ENCODE assay signal across 8 mouse cellular contexts in genomic region chr11:35770741-35771504, GRCm38 (mm10). TPM values are rescaled to one million over a fixed set of nuclear protein-coding genes. Genes with fewer than 3 reads are reported as not detected.
DNase-seq lines count a peak whose midpoint lies in the region; ATAC-seq and TF ChIP-seq lines count a peak whose summit lies in the region.

No protein-coding gene starts in this region.

- H3K9me3 ChIP-seq in kidney, postnatal 0 days (replicated peaks; ENCODE audit: low read length), result no peaks in the 10 kb centered on the region
- no peaks in the 10 kb centered on the region for H3K9me3 ChIP-seq in embryonic facial prominence, embryonic 10.5 days
- H3K9me3 ChIP-seq in intestine, embryonic 16.5 days (ENCODE audit: control insufficient read depth, low read length), result no peaks in the 10 kb centered on the region
- no peaks in the 10 kb centered on the region for H3K9me3 ChIP-seq in neural tube, embryonic 13.5 days

- TF ChIP-seq CTCF in kidney, postnatal 0 days (IDR thresholded peaks at IDR 0.05; ENCODE audit: low read depth), result no peak

- WGBS in kidney, postnatal 0 days, result 52% methylated on average over 9 of the region's 9 CpGs
- 73% methylated on average over 9 of the region's 9 CpGs for WGBS in embryonic facial prominence, embryonic 10.5 days
- 44% methylated on average over 9 of the region's 9 CpGs for WGBS in intestine, embryonic 16.5 days
- WGBS in neural tube, embryonic 13.5 days, result 67% methylated on average over 9 of the region's 9 CpGs

- H3K27ac ChIP-seq in kidney, postnatal 0 days, result peak overlapping the region; percentile 95
- peak overlapping the region; percentile 99 for H3K27ac ChIP-seq in embryonic facial prominence, embryonic 10.5 days (replicated peaks)
- peak overlapping the region; percentile 98; the same call in 1 of the 2 replicates for H3K27ac ChIP-seq in intestine, embryonic 16.5 days (ENCODE audit: low read length)
- H3K27ac ChIP-seq in neural tube, embryonic 13.5 days (replicated peaks), result peak overlapping the region; percentile 96; the same call in 1 of the 2 replicates

- H3K9ac ChIP-seq in kidney, postnatal 0 days (ENCODE audit: low read depth, low read length), result peak overlapping the region; percentile 94
- peak overlapping the region; percentile 98 for H3K9ac ChIP-seq in intestine, embryonic 16.5 days (ENCODE audit: low read depth, low read length)
- peak overlapping the region; percentile 99 for H3K9ac ChIP-seq in neural tube, embryonic 13.5 days

- H3K4me3 ChIP-seq in kidney, postnatal 0 days (replicated peaks; ENCODE audit: low read depth, low read length), result peak overlapping the region; percentile 88
- peak overlapping the region; percentile 96 for H3K4me3 ChIP-seq in embryonic facial prominence, embryonic 10.5 days
- H3K4me3 ChIP-seq in intestine, embryonic 16.5 days (ENCODE audit: low read length), result peak overlapping the region; percentile 92
- peak overlapping the region; percentile 74 for H3K4me3 ChIP-seq in neural tube, embryonic 13.5 days

- no peaks in the 10 kb centered on the region for H3K27me3 ChIP-seq in kidney, postnatal 0 days (ENCODE audit: insufficient read depth, low read length)
- no peaks in the 10 kb centered on the region for H3K27me3 ChIP-seq in embryonic facial prominence, embryonic 10.5 days (replicated peaks; ENCODE audit: low read depth, poor library complexity, severe bottlenecking)
- no peaks in the 10 kb centered on the region for H3K27me3 ChIP-seq in intestine, embryonic 16.5 days (replicated peaks; ENCODE audit: control insufficient read depth, insufficient read depth, low read length)
- no peaks in the 10 kb centered on the region for H3K27me3 ChIP-seq in neural tube, embryonic 13.5 days

- no peak for ATAC-seq in kidney, postnatal 0 days (replicated peaks; ENCODE audit: low FRiP score, low read depth)
- no peak for ATAC-seq in intestine, embryonic 16.5 days
- ATAC-seq in neural tube, embryonic 13.5 days (ENCODE audit: low read depth), result no peak

- peak; percentile 27 for DNase-seq in kidney, postnatal 0 days (ENCODE audit: low spot score)
- DNase-seq in kidney, adult 11 months, result no peak
- no peak for DNase-seq in embryonic facial prominence, embryonic 10.5 days (ENCODE audit: low spot score)
- no peak for DNase-seq in cerebellum, adult 9-11 months
- no peak for DNase-seq in gastrocnemius, adult 8-10 months (ENCODE audit: low spot score in 2 of 2)
- DNase-seq in urinary bladder, postnatal 10 days (ENCODE audit: low spot score), result no peak

- H3K4me1 ChIP-seq in kidney, postnatal 0 days (replicated peaks; ENCODE audit: insufficient read depth, low read length), result peaks cover 8% of the 10 kb centered on the region; the same call in 1 of the 2 replicates
- H3K4me1 ChIP-seq in embryonic facial prominence, embryonic 10.5 days, result peaks cover 14% of the 10 kb centered on the region
- peaks cover 15% of the 10 kb centered on the region for H3K4me1 ChIP-seq in intestine, embryonic 16.5 days (ENCODE audit: control insufficient read depth, insufficient read depth, low read length)
- H3K4me1 ChIP-seq in neural tube, embryonic 13.5 days (replicated peaks), result peaks cover 26% of the 10 kb centered on the region

- H3K4me2 ChIP-seq in kidney, postnatal 0 days (ENCODE audit: low read length), result peak overlapping the region; percentile 86
- H3K4me2 ChIP-seq in intestine, embryonic 16.5 days (ENCODE audit: low read depth, low read length), result peak overlapping the region; percentile 67
- H3K4me2 ChIP-seq in neural tube, embryonic 13.5 days, result peak overlapping the region; percentile 76

- no peaks in the 10 kb centered on the region for H3K36me3 ChIP-seq in kidney, postnatal 0 days (ENCODE audit: insufficient read depth, low read length)
- peaks cover 26% of the 10 kb centered on the region for H3K36me3 ChIP-seq in embryonic facial prominence, embryonic 10.5 days (replicated peaks)
- no peaks in the 10 kb centered on the region for H3K36me3 ChIP-seq in intestine, embryonic 16.5 days (ENCODE audit: control insufficient read depth, insufficient read depth, low read length)
- H3K36me3 ChIP-seq in neural tube, embryonic 13.5 days, result peaks cover under 1% of the 10 kb centered on the region

RNA-seq across cellular contexts. Expression of gene Pank3, which starts 1.6 kb away (rescaled TPM):
- polyA plus RNA-seq in kidney, postnatal 0 days (2015; fragmentation: Nextera tagmentation; extraction: Ambion mirVana), result 12.8 and 13.3 TPM in 2 replicates
- polyA plus RNA-seq in embryonic facial prominence, embryonic 10.5 days (2016; fragmentation: Nextera tagmentation; extraction: Ambion mirVana), result 13.9 and 15.2 TPM in 2 replicates
- 27.1 and 34.9 TPM in 2 replicates for polyA plus RNA-seq in intestine, embryonic 16.5 days (2015; fragmentation: Nextera tagmentation; extraction: Ambion mirVana)
- polyA plus RNA-seq in neural tube, embryonic 13.5 days (2015; fragmentation: Nextera tagmentation; extraction: Ambion mirVana), result 22.2 and 23.6 TPM in 2 replicates
- total RNA-seq in gastrocnemius, adult 8-10 months (2022), result 10 to 100 TPM; 13.6 to 19.4 (median 16.7) TPM

RNA-seq across cellular contexts. Expression of gene Fbll1, which starts 27.8 kb away (rescaled TPM):
- polyA plus RNA-seq in kidney, postnatal 0 days (2015; fragmentation: Nextera tagmentation; extraction: Ambion mirVana), result not detected in 2 replicates
- 0.51 and 0.64 TPM in 2 replicates for polyA plus RNA-seq in embryonic facial prominence, embryonic 10.5 days (2016; fragmentation: Nextera tagmentation; extraction: Ambion mirVana)
- polyA plus RNA-seq in intestine, embryonic 16.5 days (2015; fragmentation: Nextera tagmentation; extraction: Ambion mirVana), result 0.11 TPM in 1 of 2 replicates, not detected in the other
- 24.2 and 24.8 TPM in 2 replicates for polyA plus RNA-seq in neural tube, embryonic 13.5 days (2015; fragmentation: Nextera tagmentation; extraction: Ambion mirVana)
- total RNA-seq in gastrocnemius, adult 8-10 months (2022), result not detected

Comparison
In these comparisons a context has a peak if more than half of its experiments do, and no peak if none do; other contexts are left out.
1. RNA of gene Fbll1, which starts 27.8 kb away (polyA plus RNA-seq): 24.2 to 24.8 TPM in neural tube, embryonic 13.5 days; 0.51 to 0.64 TPM in embryonic facial prominence, embryonic 10.5 days, 0.11 TPM in intestine, embryonic 16.5 days and not detected in kidney, postnatal 0 days; every median in the first group is over 10 times any median in the second.
2. Peak in every context shown above with its lines, with median percentiles within 50 percentile points of each other: H3K27ac ChIP-seq, H3K4me2 ChIP-seq, H3K4me3 ChIP-seq and H3K9ac ChIP-seq.